Mouse (Mus musculus) ZHBTc4 (cell line): ENCODE measurements around the gene Them7.

Experiments used
- DNase-seq: peaks from one replicate; pipeline ENCODE4 v3.0.0-alpha.2; 2011; ENCODE audit warnings: low read depth, low spot score

The Them7 gene

GRCm38 (mm10) chr2:105224134-105224986 is at the start of gene Them7:
Gene Them7, plus strand, starts transcription at chr2:105224320.
- peak; percentile 66 for DNase-seq

GRCm38 (mm10) chr2:105178871-105179270 is 45.2 kb upstream of the Them7 start:
- DNase-seq = no peak

GRCm38 (mm10) chr2:105182501-105182900 is 41.6 kb upstream of the Them7 start:
- peak; percentile 83 for DNase-seq

GRCm38 (mm10) chr2:105185140-105185539 is 39.0 kb upstream of the Them7 start:
- DNase-seq = no peak

GRCm38 (mm10) chr2:105185768-105186529 is 38.2 kb upstream of the Them7 start:
- no peak for DNase-seq

GRCm38 (mm10) chr2:105186591-105186990 is 37.5 kb upstream of the Them7 start:
- no peak for DNase-seq

GRCm38 (mm10) chr2:105188182-105188581 is 35.9 kb upstream of the Them7 start:
- DNase-seq = peak; percentile 66

- peak; percentile 88 for DNase-seq
Observed at GRCm38 (mm10) chr2:105189352-105189751, 34.8 kb upstream of the Them7 start.

GRCm38 (mm10) chr2:105200152-105200551 is 24.0 kb upstream of the Them7 start:
- no peak for DNase-seq

- no peak for DNase-seq
Observed at GRCm38 (mm10) chr2:105206563-105207174, 17.5 kb upstream of the Them7 start.

GRCm38 (mm10) chr2:105212839-105213238 is 11.3 kb upstream of the Them7 start:
- DNase-seq = no peak

- DNase-seq = no peak
Observed at GRCm38 (mm10) chr2:105215914-105216313, 8.2 kb upstream of the Them7 start.

GRCm38 (mm10) chr2:105219229-105219628 is 4.9 kb upstream of the Them7 start:
- no peak for DNase-seq

GRCm38 (mm10) chr2:105219664-105220063 is 4.5 kb upstream of the Them7 start:
- DNase-seq = no peak

GRCm38 (mm10) chr2:105220738-105221303 is 3.3 kb upstream of the Them7 start:
- DNase-seq = no peak

GRCm38 (mm10) chr2:105223606-105224005 is 514 bp upstream of the Them7 start:
- no peak for DNase-seq

- no peak for DNase-seq
Observed at GRCm38 (mm10) chr2:105224987-105225375, 861 bp downstream of the Them7 start.

- DNase-seq = no peak
Observed at GRCm38 (mm10) chr2:105226297-105226958, 2.3 kb downstream of the Them7 start.

GRCm38 (mm10) chr2:105228416-105228815 is 4.3 kb downstream of the Them7 start:
- no peak for DNase-seq

- DNase-seq = peak; percentile 60
Observed at GRCm38 (mm10) chr2:105230333-105230732, 6.2 kb downstream of the Them7 start.

- DNase-seq = no peak
Observed at GRCm38 (mm10) chr2:105232386-105232785, 8.3 kb downstream of the Them7 start.
